Mouse (Mus musculus) midbrain, embryonic 13.5 days (tissue): Measurements from ENCODE around the gene Trmt44. TPM values are rescaled to one million over a fixed set of nuclear protein-coding genes. Genes with fewer than 3 reads are reported as not detected.

ENCODE experiments used
- ATAC-seq: fragments of 200-750 bp; cut with Nextera tagmentation; 2 replicates; pipeline ENCODE4 v1.8.0; 2017; ENCODE audit warnings: mild to moderate bottlenecking, moderate TSS enrichment, moderate library complexity
- H3K27ac ChIP-seq: fragments of 300-500 bp; sonication (generic); 2 replicates; pipeline ENCODE4 v1.5.1; 2015; ENCODE audit warnings: inconsistent platforms, mild to moderate bottlenecking, moderate library complexity
- H3K27me3 ChIP-seq: fragments of 300-500 bp; sonication (generic); 2 replicates; pipeline ENCODE4 v1.6.1; 2015; ENCODE audit warnings: mild to moderate bottlenecking, inconsistent platforms
- H3K36me3 ChIP-seq: fragments of 300-500 bp; sonication (generic); 2 replicates; pipeline ENCODE4 v1.6.1; 2015; ENCODE audit warnings: mild to moderate bottlenecking, inconsistent platforms
- H3K4me1 ChIP-seq: fragments of 300-500 bp; sonication (generic); replicated peaks from 2 replicates; pipeline ENCODE4 v1.6.1; 2015; ENCODE audit warnings: inconsistent platforms
- H3K4me2 ChIP-seq: fragments of 300-500 bp; sonication (generic); replicated peaks from 2 replicates; pipeline ENCODE4 v1.6.1; 2015; ENCODE audit warnings: moderate library complexity, mild to moderate bottlenecking, inconsistent platforms
- H3K4me3 ChIP-seq: fragments of 300-500 bp; sonication (generic); replicated peaks from 2 replicates; pipeline ENCODE4 v1.5.1; 2015; ENCODE audit warnings: mild to moderate bottlenecking, inconsistent platforms
- H3K9ac ChIP-seq: fragments of 300-500 bp; sonication (generic); replicated peaks from 2 replicates; pipeline ENCODE4 v1.6.1; 2015; ENCODE audit warnings: mild to moderate bottlenecking, inconsistent platforms
- H3K9me3 ChIP-seq: fragments of 300-500 bp; sonication (generic); 2 replicates; pipeline ENCODE4 v1.6.1; 2016; ENCODE audit warnings: mild to moderate bottlenecking, inconsistent platforms
- WGBS: fragments of 180-500 bp; shearing (Covaris S2); methylation state at CpG from one replicate; pipeline ENCODE4 v1.1.7; 2015; 5-methylcytosine and 5-hydroxymethylcytosine counted together
- polyA plus RNA-seq: library from polyadenylated mRNA; unstranded; fragments of >200 nt; fragmentation: Nextera tagmentation; extraction: Ambion mirVana; gene quantifications from 2 replicates; pipeline ENCODE4 v1.2.1, GENCODE M21; 2015

Trmt44 gene
- polyA plus RNA-seq, 1 experiment from 2014 or later = 7.2 TPM

DNA sequence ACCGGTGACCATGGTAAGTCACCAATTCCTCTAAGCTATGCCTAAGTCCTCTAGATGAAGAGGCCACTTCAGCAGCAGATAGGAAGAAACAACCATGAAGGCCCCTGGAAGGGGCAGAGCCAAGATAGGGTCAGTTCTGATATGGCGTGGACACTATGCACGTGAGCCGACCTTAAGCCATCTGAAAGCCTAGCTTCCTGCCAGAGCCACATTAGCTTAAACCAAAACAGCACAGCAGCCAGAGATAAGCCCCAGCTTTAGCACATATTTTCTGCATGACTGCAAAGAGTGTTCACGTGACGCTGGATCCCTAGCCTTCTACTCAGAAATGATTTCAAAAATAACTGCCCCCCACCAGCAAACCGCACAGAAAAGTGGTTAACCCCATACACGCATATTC, 15.4 kb downstream of the Trmt44 start:
- ATAC-seq = no peak
- H3K36me3 ChIP-seq = peaks cover 87% of the 10 kb centered on the region

DNA sequence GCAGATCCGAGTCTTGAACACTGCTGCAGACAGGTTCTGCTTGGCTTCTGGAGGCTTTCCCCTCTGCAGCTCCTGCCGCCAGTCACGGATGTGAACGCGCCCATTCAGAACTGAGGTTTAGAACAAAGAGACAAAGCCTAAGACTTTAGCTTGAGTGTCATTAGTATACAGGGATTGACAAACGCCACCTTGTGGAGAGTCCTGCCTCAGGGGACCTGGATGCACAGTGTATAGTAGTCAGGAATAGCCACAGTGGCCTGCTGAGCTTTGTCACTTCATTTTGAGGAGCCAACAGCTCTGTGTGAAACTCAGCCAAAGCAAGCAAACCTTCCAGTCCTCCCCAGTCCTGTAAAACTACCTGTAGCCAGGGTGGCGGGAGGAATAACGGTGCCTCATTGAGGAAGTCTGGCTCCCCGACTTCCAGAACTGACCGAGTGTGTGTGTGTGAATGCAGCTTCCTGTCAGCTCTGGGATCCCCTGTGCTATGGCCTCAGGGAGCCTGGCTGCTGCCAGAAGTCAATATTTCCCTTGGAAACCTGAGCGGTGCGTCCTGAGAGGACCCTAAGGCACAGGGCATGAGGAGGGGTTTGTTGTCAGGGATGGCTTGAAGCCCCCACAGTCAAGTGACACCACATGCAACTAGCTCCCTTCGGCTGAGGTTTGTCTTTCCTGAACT, 16.8 kb downstream of the Trmt44 start:
- H3K27ac ChIP-seq = no peak overlapping the region
- no peaks in the 10 kb centered on the region for H3K9me3 ChIP-seq
- H3K4me3 ChIP-seq = no peak overlapping the region
- H3K4me1 ChIP-seq = no peaks in the 10 kb centered on the region
- H3K27me3 ChIP-seq = no peaks in the 10 kb centered on the region
- no peak for ATAC-seq
- H3K9ac ChIP-seq = no peak overlapping the region
- 60% methylated on average over 13 of the region's 13 CpGs for WGBS
- H3K36me3 ChIP-seq = peaks cover 84% of the 10 kb centered on the region
- H3K4me2 ChIP-seq = no peak overlapping the region

More for the DNA sequence above, 15.4 kb downstream of the Trmt44 start:
- Histone ChIP-seq H3K27me3 (no peaks in the 10 kb centered on the region), H3K9me3 (no peaks in the 10 kb centered on the region), H3K9ac (no peak overlapping the region), H3K4me2 (no peak overlapping the region), H3K4me1 (no peaks in the 10 kb centered on the region), H3K4me3 (no peak overlapping the region), H3K27ac (no peak overlapping the region)
- WGBS = 78% methylated on average over 8 of the region's 8 CpGs

- ATAC-seq = no peak
- Histone ChIP-seq H3K27ac (no peak overlapping the region), H3K9ac (no peak overlapping the region), H3K4me1 (no peaks in the 10 kb centered on the region), H3K36me3 (peaks cover 67% of the 10 kb centered on the region), H3K9me3 (no peaks in the 10 kb centered on the region), H3K27me3 (no peaks in the 10 kb centered on the region), H3K4me2 (no peak overlapping the region), H3K4me3 (no peak overlapping the region)
- WGBS = 86% methylated on average over 7 of the region's 7 CpGs
Measured at GRCm38 (mm10) chr5:35556393-35556792, 18.5 kb downstream of the Trmt44 start.

DNA sequence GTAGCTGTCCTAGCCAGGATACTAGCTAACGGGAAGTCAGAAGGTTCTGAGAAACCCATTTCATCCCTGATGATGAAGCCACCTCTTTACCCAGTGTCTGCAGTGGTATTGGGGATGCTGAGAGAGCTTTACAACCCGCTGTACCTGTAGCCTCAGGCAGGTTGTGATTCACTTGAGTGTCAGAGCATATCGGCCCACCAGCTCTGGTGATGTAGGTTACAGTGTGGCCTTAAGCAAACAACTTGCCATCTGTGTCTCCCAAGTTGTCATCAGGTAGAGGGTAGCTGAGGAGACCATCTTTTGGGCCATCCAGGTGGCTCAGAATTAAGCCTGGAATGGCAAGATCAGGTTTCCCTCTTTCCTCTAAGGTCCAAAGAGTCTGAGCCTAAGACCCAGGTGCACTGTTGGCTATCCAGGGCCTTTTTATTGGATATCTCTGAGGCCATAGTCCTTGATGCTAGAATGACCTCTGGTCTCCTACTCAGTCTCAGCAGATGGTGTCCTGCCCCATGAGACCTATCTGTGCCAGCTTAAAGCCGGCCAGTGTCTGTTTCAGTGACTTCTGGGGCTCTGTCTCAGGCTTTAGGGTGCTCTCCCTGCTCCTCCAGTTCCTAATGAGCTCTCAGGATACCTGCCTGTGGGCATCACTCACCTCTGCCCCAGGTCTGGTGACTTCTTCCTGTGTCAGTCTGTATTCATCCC, 21.9 kb downstream of the Trmt44 start:
- H3K36me3 ChIP-seq = peaks cover 41% of the 10 kb centered on the region
- WGBS = 90% methylated on average over 4 of the region's 4 CpGs
- H3K4me1 ChIP-seq = no peaks in the 10 kb centered on the region
- no peaks in the 10 kb centered on the region for H3K27me3 ChIP-seq
- H3K4me3 ChIP-seq = no peak overlapping the region
- no peak for ATAC-seq
- H3K27ac ChIP-seq = no peak overlapping the region
- H3K4me2 ChIP-seq = no peak overlapping the region
- H3K9ac ChIP-seq = no peak overlapping the region
- no peaks in the 10 kb centered on the region for H3K9me3 ChIP-seq

GRCm38 (mm10) chr5:35551855-35552837, 22.7 kb downstream of the Trmt44 start:
- H3K9me3 ChIP-seq = no peaks in the 10 kb centered on the region
- H3K27me3 ChIP-seq = no peaks in the 10 kb centered on the region
- H3K4me3 ChIP-seq = no peak overlapping the region
- H3K27ac ChIP-seq = no peak overlapping the region
- ATAC-seq = no peak
- no peak overlapping the region for H3K4me2 ChIP-seq
- H3K9ac ChIP-seq = no peak overlapping the region
- H3K36me3 ChIP-seq = peaks cover 33% of the 10 kb centered on the region
- H3K4me1 ChIP-seq = no peaks in the 10 kb centered on the region
- WGBS = 51% methylated on average over 7 of the region's 7 CpGs

DNA sequence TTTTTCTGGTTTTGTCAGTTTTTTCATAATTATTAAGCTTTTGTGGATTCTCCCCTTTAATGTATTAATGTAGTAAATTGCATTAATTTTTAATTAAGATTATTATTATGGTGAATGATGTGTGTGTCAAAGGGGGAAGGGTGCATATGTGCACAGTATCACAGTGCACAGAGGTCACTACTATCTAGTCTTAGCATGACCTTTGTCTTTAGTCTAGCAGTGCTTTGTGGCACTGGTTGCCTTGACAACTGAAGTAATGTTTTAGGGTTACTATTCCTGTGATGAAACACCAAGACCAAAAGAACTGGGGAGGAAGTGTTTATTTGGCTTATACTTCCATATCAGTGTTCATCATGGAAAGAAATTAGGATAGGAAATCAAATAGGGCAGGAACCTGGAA, 28.7 kb downstream of the Trmt44 start:
- Histone ChIP-seq H3K36me3 (no peaks in the 10 kb centered on the region), H3K4me2 (no peak overlapping the region), H3K9me3 (no peaks in the 10 kb centered on the region), H3K27ac (no peak overlapping the region), H3K27me3 (no peaks in the 10 kb centered on the region), H3K4me3 (no peak overlapping the region), H3K4me1 (no peaks in the 10 kb centered on the region), H3K9ac (no peak overlapping the region)
- ATAC-seq = no peak

GRCm38 (mm10) chr5:35541059-35541790, 33.6 kb downstream of the Trmt44 start:
- Histone ChIP-seq H3K4me1 (no peaks in the 10 kb centered on the region), H3K4me2 (no peak overlapping the region), H3K27me3 (no peaks in the 10 kb centered on the region), H3K9me3 (no peaks in the 10 kb centered on the region), H3K27ac (no peak overlapping the region), H3K4me3 (no peak overlapping the region), H3K9ac (no peak overlapping the region), H3K36me3 (no peaks in the 10 kb centered on the region)
- WGBS = 81% methylated on average over 4 of the region's 4 CpGs
- no peak for ATAC-seq

DNA sequence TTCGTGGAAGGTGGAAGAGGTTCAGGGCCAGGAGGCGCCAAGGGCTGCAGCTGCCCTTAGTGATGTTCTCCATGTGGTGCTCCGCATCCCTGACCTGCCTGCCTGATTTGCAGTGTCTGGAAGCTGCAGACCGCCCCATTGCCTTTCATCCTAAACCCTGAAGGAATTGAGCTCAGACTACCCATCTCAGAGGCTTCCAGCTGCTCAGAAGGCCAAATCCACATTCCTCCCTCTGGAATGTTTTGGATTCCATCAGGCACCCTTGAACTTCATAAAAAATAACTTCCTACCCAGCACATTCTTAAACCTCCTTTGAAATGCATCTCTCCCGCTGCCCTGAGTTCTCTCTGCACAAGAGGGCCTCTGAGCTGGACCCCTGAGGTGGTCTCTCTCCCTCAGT, 34.3 kb downstream of the Trmt44 start:
- Histone ChIP-seq H3K4me3 (no peak overlapping the region), H3K9me3 (no peaks in the 10 kb centered on the region), H3K27me3 (no peaks in the 10 kb centered on the region), H3K4me1 (no peaks in the 10 kb centered on the region), H3K4me2 (no peak overlapping the region), H3K36me3 (no peaks in the 10 kb centered on the region), H3K27ac (no peak overlapping the region), H3K9ac (no peak overlapping the region)
- 64% methylated on average over 5 of the region's 5 CpGs for WGBS
- no peak for ATAC-seq

DNA sequence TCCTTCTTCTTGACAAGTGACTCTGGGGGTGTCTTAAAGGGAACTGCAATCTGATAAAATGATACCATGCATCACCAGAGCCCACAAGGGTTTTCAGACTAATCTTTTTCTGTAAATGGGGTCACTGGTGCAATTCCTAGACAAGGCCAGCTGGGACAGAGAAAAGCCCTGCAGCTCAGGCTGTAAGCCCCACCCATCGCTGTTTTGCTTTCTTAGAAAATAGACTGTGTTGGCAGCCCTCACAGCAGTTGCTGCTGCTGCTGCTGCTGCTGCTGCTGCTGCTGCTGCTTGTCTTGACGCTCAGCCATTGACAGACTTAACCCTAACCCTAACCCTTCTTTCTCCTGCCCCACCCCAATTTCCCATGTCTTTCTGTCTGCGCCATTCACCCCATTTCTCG, 35.3 kb downstream of the Trmt44 start:
- Histone ChIP-seq H3K4me3 (no peak overlapping the region), H3K36me3 (no peaks in the 10 kb centered on the region), H3K9ac (0 out of 2 replicates have a peak overlapping the region, but pooled peaks have one; percentile 28), H3K4me2 (no peak overlapping the region), H3K9me3 (no peaks in the 10 kb centered on the region), H3K4me1 (no peaks in the 10 kb centered on the region), H3K27me3 (no peaks in the 10 kb centered on the region), H3K27ac (no peak overlapping the region)
- 47% methylated on average over 4 of the region's 4 CpGs for WGBS
- no peak for ATAC-seq

DNA sequence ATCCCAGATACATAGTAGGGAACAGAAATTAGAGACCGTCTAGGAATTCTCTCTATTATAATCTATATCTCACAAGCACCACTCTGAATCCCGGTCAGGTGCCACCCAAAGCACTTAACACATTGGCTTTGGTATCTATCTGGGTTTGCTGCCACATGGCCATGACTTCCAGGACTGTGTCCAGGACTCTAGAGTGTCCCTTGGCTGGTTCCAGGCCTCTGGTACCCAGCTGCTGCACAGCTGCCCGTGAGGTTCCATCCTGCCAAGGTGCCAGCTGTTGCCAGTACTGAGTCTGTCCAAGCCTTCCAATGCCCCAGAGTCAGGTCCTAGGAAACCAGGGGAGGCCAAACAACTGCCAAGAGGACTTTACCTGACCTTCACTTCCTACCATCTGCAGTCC, 36.8 kb downstream of the Trmt44 start:
- 90% methylated on average over 3 of the region's 3 CpGs for WGBS
- Histone ChIP-seq H3K4me1 (no peaks in the 10 kb centered on the region), H3K9ac (no peak overlapping the region), H3K27ac (no peak overlapping the region), H3K27me3 (no peaks in the 10 kb centered on the region), H3K9me3 (no peaks in the 10 kb centered on the region), H3K4me2 (no peak overlapping the region), H3K36me3 (no peaks in the 10 kb centered on the region), H3K4me3 (no peak overlapping the region)
- no peak for ATAC-seq

GRCm38 (mm10) chr5:35537474-35537873, 37.4 kb downstream of the Trmt44 start:
- H3K4me2 ChIP-seq = no peak overlapping the region
- no peak overlapping the region for H3K27ac ChIP-seq
- H3K36me3 ChIP-seq = no peaks in the 10 kb centered on the region
- WGBS = 77% methylated on average over 1 of the region's 1 CpGs
- H3K27me3 ChIP-seq = no peaks in the 10 kb centered on the region
- H3K9me3 ChIP-seq = no peaks in the 10 kb centered on the region
- ATAC-seq = no peak
- no peaks in the 10 kb centered on the region for H3K4me1 ChIP-seq
- no peak overlapping the region for H3K4me3 ChIP-seq
- no peak overlapping the region for H3K9ac ChIP-seq
